Mouse (Mus musculus) pancreas, adult 10 weeks (tissue): ENCODE results near the gene Glmn. TPM values are rescaled to one million over a fixed set of nuclear protein-coding genes. Genes with fewer than 3 reads are reported as not detected.

Experiments used
- polyA plus RNA-seq: library from polyadenylated mRNA; stranded (reverse); fragments of 350-450 nt; fragmentation: Illumina TruSeq; extraction: RNeasy Lipid Tissue Mini Kit (QIAGEN cat#74804); gene quantifications from one replicate; pipeline ENCODE4 v1.2.3, GENCODE M21; 2015; ENCODE audit warnings: low read depth, low replicate concordance; ENCODE audit not compliant: insufficient read depth

Gene Glmn
- polyA plus RNA-seq = 1.9 TPM

DNA sequence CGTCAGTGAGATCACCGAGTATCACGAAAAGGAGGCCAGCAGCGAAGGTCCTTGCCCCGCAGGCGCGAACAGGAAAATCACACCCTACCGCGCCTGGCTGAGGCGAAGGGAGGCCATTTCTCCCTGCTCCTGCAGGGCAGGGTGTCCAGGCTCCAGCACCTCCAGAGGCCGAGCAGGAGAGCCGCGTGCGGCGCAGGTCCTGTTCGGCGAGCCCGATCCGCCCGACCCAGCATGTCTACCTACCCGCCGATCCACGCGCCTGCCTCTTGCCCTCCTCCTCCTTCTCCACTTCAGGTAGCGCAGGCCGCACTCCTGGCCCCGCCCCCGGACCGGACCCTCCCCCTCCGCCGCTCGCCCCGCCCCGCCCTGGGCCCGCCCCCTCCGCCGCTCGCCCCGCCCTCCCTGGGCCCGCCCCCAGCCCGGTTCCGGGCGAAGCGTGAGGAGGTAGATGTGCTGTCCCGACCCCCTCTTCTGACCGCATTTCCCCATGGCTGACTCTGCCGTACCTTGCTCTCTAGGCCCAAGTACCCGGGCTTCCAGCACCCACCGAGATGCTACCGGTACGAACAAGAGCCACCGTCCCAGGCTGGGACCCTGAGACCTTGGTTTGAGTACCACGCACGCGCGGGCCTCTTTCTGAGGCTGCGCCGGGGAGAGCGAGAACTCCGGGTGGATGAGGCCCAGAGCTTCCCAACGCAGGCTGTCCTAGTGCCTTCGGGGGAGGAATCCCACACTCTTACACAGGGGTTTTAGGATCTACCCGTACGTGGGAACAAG lies at the start of gene Glmn, which contains the start of gene Rpap2:
Glmn (minus strand) TSS at position 588 of the 777 bp plus-strand sequence.
Rpap2 (plus strand) TSS at position 73 of the 777 bp plus-strand sequence.

DNA sequence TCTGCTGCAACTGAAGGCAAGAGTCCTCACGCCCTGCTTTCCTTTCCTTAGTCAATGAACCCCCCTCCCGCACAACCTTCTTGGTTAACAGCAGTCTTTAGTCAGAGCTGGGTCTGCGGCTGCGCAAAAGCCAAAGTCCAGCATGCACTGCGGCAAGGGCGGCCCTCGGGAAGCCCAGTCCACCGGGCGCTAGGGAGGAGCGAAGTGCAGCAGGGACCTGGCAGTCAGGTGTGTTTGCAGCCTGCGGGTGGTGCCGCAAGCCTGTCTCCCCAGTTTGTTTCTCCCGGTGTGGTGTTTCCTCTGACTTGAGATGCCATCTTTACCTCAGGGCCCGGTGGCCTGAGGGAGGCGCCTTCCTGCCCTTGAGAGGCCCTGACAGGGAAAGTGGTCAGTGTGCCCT lies 63.1 kb downstream of the Glmn start, which contains the start of gene 1700028K03Rik:
1700028K03Rik (plus strand) TSS at position 129 of the 400 bp plus-strand sequence.

GRCm38 (mm10) chr5:107507321-107507720 lies 90.4 kb downstream of the Glmn start, which contains the start of gene Gm42669:
Gene Gm42669, plus strand, starts transcription at chr5:107507621.

Other genes starting within 250 kb of the Glmn start
- not detected for gene Ephx4, start 195.2 kb downstream of the Glmn start, polyA plus RNA-seq
- gene Lpcat2b, start 166.3 kb downstream of the Glmn start, polyA plus RNA-seq = not detected
- gene Btbd8, start 159.9 kb downstream of the Glmn start, polyA plus RNA-seq = 1.7 TPM
- not detected for gene Gm42669, start 90.3 kb downstream of the Glmn start, polyA plus RNA-seq
- not detected for gene 1700028K03Rik, start 63.2 kb downstream of the Glmn start, polyA plus RNA-seq
- gene Rpap2, start 515 bp downstream of the Glmn start, polyA plus RNA-seq = 6.6 TPM
- gene Gfi1, start 128.1 kb upstream of the Glmn start, polyA plus RNA-seq = 7.1 TPM
- not detected for gene Ube2d2b, start 232.2 kb upstream of the Glmn start, polyA plus RNA-seq